Mouse (Mus musculus): Measurements from ENCODE around the gene Pomt2. TPM values are rescaled to one million over a fixed set of nuclear protein-coding genes. Genes with fewer than 3 reads are reported as not detected.
"Not testable (repeated sequence)": the region's sequence is repeated elsewhere in the genome, so short reads cannot be mapped to it uniquely, and the experiment has no call there.

The Pomt2 gene
- polyA plus RNA-seq, 2 experiments: 2.6 to 3.9 TPM

DNA sequence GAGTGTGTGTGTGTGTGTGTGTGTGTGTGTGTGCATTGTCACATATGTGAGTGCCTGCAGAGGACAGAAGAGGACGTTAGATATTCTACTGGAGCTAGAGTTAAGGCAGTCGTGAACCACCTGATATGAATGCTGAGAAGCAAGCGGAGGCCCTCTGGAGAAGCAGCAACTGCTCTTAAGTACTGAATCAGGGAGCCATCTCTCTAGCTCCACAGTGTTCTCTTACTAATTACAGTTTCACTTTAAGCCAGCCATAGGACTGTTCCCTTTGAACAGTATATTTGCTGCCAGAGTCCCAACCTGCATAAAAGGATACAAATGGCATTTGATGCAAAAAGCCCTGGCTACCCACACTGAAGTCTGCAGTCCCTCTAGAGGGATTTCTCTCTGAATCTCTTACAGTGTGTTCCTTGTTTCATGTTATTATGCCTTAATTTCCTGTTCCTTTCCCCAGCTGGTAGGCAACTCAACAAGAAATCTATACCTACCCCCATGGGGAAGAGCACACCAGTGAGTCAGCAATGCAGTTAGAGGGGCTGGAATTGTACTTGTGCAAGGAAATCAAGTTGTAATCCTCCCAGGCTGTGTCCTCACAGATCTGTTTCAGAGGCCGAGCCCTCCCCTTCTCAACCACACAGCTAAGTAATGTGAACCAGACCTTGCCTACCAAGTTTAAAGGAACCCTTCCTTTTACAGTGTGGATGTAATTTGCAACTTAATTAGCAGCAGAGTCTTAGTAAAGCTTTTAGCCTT is 27.6 kb upstream of the Pomt2 start:
- Histone ChIP-seq H3K9me3 (ENCODE audit: control insufficient read depth, low read length) (no peaks in the 10 kb centered on the region), H3K4me1 (replicated peaks; ENCODE audit: control insufficient read depth in 2 of 2, insufficient read depth in 2 of 2, low read length in 1 of 2) (no peaks in the 10 kb centered on the region), H3K27ac (no peak overlapping the region), H3K4me3 (ENCODE audit: insufficient read depth in 1 of 2, low read depth in 2 of 2, low read length in 2 of 2) (no peak overlapping the region), H3K4me2 (ENCODE audit: low read depth) (no peak overlapping the region), H3K36me3 (replicated peaks; ENCODE audit: control insufficient read depth, insufficient read depth, low read depth) (no peaks in the 10 kb centered on the region), H3K27me3 (ENCODE audit: control insufficient read depth, insufficient read depth, low read length) (no peaks in the 10 kb centered on the region), H3K9ac (replicated peaks) (no peak overlapping the region)
- TF ChIP-seq CTCF (IDR thresholded peaks at IDR 0.05; ENCODE audit: low read depth) (no peak), EP300 (IDR thresholded peaks at IDR 0.05; ENCODE audit: low read depth) (no peak)
- no peak for DNase-seq (ENCODE audit: low read depth in 3 of 3, low spot score in 3 of 3)
- WGBS (ENCODE audit: insufficient replicate concordance): 58% methylated on average over 4 of the region's 4 CpGs
- ATAC-seq (ENCODE audit: insufficient read depth): no peak

DNA sequence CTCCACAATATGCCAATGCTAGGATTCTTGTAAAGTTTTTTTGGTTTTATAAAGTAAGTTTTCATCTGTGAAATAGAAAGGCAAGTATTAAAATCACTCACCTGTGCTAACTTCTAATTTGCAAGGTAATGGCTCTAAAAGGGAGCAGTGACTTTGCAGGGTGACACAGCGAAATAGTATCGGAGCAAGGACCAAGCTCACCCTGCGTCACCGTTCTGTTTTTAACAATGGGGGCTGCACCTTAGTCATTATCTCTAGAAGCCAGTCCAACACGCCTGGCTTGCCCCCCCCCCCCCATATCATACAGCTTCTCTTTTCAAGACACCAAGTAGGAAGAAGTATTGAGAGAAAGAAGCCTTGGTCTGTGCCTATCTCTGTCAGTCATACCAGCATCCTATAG is 13.0 kb upstream of the Pomt2 start:
- Histone ChIP-seq H3K4me2 (ENCODE audit: low read depth) (no peak overlapping the region; the same call in 1 of the 2 replicates), H3K36me3 (replicated peaks; ENCODE audit: control insufficient read depth, insufficient read depth, low read depth) (no peaks in the 10 kb centered on the region; the same call in 1 of the 2 replicates), H3K4me1 (replicated peaks; ENCODE audit: control insufficient read depth in 2 of 2, insufficient read depth in 2 of 2, low read length in 1 of 2) (peaks cover 2 to 29% of the 10 kb centered on the region in 2 experiments; a peak in 3 of 4 replicates), H3K9ac (replicated peaks) (no peak overlapping the region), H3K4me3 (ENCODE audit: insufficient read depth in 1 of 2, low read depth in 2 of 2, low read length in 2 of 2) (no peak overlapping the region), H3K9me3 (ENCODE audit: control insufficient read depth, low read length) (no peaks in the 10 kb centered on the region), H3K27me3 (ENCODE audit: control insufficient read depth, insufficient read depth, low read length) (no peaks in the 10 kb centered on the region), H3K27ac (no peak overlapping the region; the same call in 1 of the 2 replicates)
- peak; percentile 48; the same call in 1 of the 2 replicates for TF ChIP-seq EP300 (IDR thresholded peaks at IDR 0.05; ENCODE audit: low read depth)
- no peak for TF ChIP-seq CTCF (IDR thresholded peaks at IDR 0.05; ENCODE audit: low read depth)
- WGBS (ENCODE audit: insufficient replicate concordance): 19% methylated on average over 5 of the region's 5 CpGs
- DNase-seq (ENCODE audit: low read depth in 3 of 3, low spot score in 3 of 3) (peak in 1 of 3 experiments; percentile 33), ATAC-seq (ENCODE audit: insufficient read depth) (peak; percentile 68)

DNA sequence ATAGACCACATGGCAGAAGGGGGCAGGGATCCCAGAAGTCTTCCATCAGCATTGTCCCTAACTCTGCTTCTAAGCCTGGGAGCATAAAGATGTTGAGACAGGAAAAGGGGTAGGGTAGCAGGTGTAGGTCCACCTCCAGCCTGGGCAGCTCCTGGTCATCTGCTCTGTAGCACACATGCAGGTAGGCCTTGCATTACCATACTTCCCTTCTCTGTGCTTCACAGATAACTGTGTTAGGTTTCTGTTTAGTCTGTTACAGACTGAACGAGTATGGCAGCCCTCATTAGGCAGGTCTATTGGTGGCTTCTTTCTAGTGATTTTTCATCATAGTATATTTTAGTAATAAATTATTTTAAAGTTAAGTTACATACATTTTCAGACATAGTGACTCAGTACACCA is 12.5 kb upstream of the Pomt2 start:
- Histone ChIP-seq H3K36me3 (replicated peaks; ENCODE audit: control insufficient read depth, insufficient read depth, low read depth) (no peaks in the 10 kb centered on the region; the same call in 1 of the 2 replicates), H3K27ac (no peak overlapping the region), H3K9me3 (ENCODE audit: control insufficient read depth, low read length) (no peaks in the 10 kb centered on the region), H3K4me1 (replicated peaks; ENCODE audit: control insufficient read depth in 2 of 2, insufficient read depth in 2 of 2, low read length in 1 of 2) (peaks cover 2 to 29% of the 10 kb centered on the region in 2 experiments; a peak in 3 of 4 replicates), H3K27me3 (ENCODE audit: control insufficient read depth, insufficient read depth, low read length) (no peaks in the 10 kb centered on the region), H3K4me2 (ENCODE audit: low read depth) (no peak overlapping the region), H3K9ac (replicated peaks) (no peak overlapping the region), H3K4me3 (ENCODE audit: insufficient read depth in 1 of 2, low read depth in 2 of 2, low read length in 2 of 2) (no peak overlapping the region)
- WGBS (ENCODE audit: insufficient replicate concordance): 39% methylated on average over 1 of the region's 1 CpGs
- TF ChIP-seq CTCF (IDR thresholded peaks at IDR 0.05; ENCODE audit: low read depth) (no peak), EP300 (IDR thresholded peaks at IDR 0.05; ENCODE audit: low read depth) (no peak)
- no peak for DNase-seq (ENCODE audit: low read depth in 3 of 3, low spot score in 3 of 3)
- no peak for ATAC-seq (ENCODE audit: insufficient read depth)

DNA sequence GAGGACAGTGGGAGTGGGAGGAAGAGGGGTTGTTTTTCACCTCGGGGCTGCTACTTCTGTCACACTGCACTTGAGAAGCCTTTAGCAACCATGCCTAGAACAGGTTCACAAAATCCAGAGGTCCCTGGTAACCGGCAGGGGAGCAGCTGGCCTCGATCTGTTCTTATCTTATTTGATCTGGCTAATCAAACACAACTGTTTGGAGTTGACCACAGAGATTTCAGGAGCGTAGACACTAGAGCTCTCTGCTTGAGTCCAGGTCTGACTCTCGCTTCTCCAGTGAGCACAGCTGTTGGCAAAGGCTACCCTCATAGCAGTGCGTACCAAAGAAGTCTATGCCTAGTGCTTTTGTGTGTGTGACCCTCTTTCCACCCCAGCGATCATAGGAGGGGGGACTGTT is 10.3 kb upstream of the Pomt2 start:
- Histone ChIP-seq H3K27me3 (ENCODE audit: control insufficient read depth, insufficient read depth, low read length) (no peaks in the 10 kb centered on the region), H3K27ac (no peak overlapping the region), H3K36me3 (replicated peaks; ENCODE audit: control insufficient read depth, insufficient read depth, low read depth) (no peaks in the 10 kb centered on the region; the same call in 1 of the 2 replicates), H3K4me2 (ENCODE audit: low read depth) (peak overlapping the region; percentile 42), H3K9me3 (ENCODE audit: control insufficient read depth, low read length) (no peaks in the 10 kb centered on the region), H3K4me3 (ENCODE audit: insufficient read depth in 1 of 2, low read depth in 2 of 2, low read length in 2 of 2) (peak overlapping the region; percentile 15 to 54; a peak in 3 of 4 replicates), H3K9ac (replicated peaks) (no peak overlapping the region), H3K4me1 (replicated peaks; ENCODE audit: control insufficient read depth in 2 of 2, insufficient read depth in 2 of 2, low read length in 1 of 2) (peaks cover 2 to 24% of the 10 kb centered on the region in 2 experiments; a peak in 3 of 4 replicates)
- DNase-seq (ENCODE audit: low read depth in 3 of 3, low spot score in 3 of 3) (no peak), ATAC-seq (ENCODE audit: insufficient read depth) (peak; percentile 34; the same call in 1 of the 2 replicates)
- WGBS (ENCODE audit: insufficient replicate concordance): 59% methylated on average over 7 of the region's 7 CpGs
- no peak for TF ChIP-seq CTCF (IDR thresholded peaks at IDR 0.05; ENCODE audit: low read depth)
- no peak for TF ChIP-seq EP300 (IDR thresholded peaks at IDR 0.05; ENCODE audit: low read depth)

DNA sequence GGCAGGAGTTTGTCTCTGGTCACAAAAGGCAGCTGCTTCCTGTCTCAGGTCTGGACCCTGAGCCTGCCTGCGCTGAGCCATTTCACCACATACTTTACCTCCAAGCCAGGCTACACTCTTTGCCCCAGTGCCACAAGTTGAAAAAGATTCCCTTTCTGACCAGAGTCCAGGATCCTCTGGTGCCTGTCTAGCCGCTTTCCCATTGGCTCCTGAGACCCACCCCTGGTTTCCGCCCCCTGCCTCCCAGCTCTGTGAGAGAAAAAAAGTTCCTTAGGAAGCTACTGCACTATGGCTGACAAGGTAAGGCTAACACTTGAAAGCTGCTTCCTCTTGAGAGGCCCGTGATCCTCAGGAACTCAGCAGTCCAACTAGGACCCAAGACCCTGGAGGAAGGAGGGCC is 9.6 kb upstream of the Pomt2 start:
- H3K27ac ChIP-seq: peak overlapping the region; percentile 63
- 44% methylated on average over 4 of the region's 4 CpGs for WGBS (ENCODE audit: insufficient replicate concordance)
- ATAC-seq (ENCODE audit: insufficient read depth) (peak; percentile 54), DNase-seq (ENCODE audit: low read depth in 3 of 3, low spot score in 3 of 3) (peak in 1 of 3 experiments; percentile 33)
- peak overlapping the region; percentile 33 to 54 for H3K4me3 ChIP-seq (ENCODE audit: insufficient read depth in 1 of 2, low read depth in 2 of 2, low read length in 2 of 2)
- H3K4me1 ChIP-seq (replicated peaks; ENCODE audit: control insufficient read depth in 2 of 2, insufficient read depth in 2 of 2, low read length in 1 of 2): peaks cover 2 to 16% of the 10 kb centered on the region in 2 experiments; a peak in 3 of 4 replicates
- H3K36me3 ChIP-seq (replicated peaks; ENCODE audit: control insufficient read depth, insufficient read depth, low read depth): no peaks in the 10 kb centered on the region
- no peak for TF ChIP-seq CTCF (IDR thresholded peaks at IDR 0.05; ENCODE audit: low read depth)
- TF ChIP-seq EP300 (IDR thresholded peaks at IDR 0.05; ENCODE audit: low read depth): peak; percentile 34; the same call in 1 of the 2 replicates
- H3K27me3 ChIP-seq (ENCODE audit: control insufficient read depth, insufficient read depth, low read length): no peaks in the 10 kb centered on the region
- no peak overlapping the region for H3K9ac ChIP-seq (replicated peaks)
- H3K9me3 ChIP-seq (ENCODE audit: control insufficient read depth, low read length): no peaks in the 10 kb centered on the region
- H3K4me2 ChIP-seq (ENCODE audit: low read depth): no peak overlapping the region

DNA sequence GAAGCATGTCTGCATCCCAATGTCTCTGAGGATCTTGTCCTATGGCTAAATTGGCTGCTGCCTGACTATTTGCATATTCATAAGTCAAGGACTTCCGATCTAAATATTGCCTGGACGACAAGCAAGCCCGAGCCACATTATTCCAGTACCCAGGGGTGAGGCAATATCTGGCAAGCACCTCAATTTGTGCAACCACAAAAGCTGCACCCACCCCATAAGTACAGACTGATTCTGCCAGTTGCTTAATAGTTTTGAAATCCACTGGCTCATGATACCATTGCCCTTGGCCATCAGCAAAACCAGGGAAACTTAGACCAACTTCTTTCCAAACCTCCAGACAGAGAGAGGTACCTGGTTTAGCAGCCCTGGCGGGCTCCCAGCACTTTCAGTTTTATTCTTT is 6.7 kb upstream of the Pomt2 start:
- H3K4me1 ChIP-seq (replicated peaks; ENCODE audit: control insufficient read depth in 2 of 2, insufficient read depth in 2 of 2, low read length in 1 of 2); H3K9ac ChIP-seq (replicated peaks); H3K9me3 ChIP-seq (ENCODE audit: control insufficient read depth, low read length); H3K4me2 ChIP-seq (ENCODE audit: low read depth); ATAC-seq (ENCODE audit: insufficient read depth); H3K27me3 ChIP-seq (ENCODE audit: control insufficient read depth, insufficient read depth, low read length); H3K4me3 ChIP-seq (ENCODE audit: insufficient read depth in 1 of 2, low read depth in 2 of 2, low read length in 2 of 2); DNase-seq (ENCODE audit: low read depth in 3 of 3, low spot score in 3 of 3); H3K27ac ChIP-seq; H3K36me3 ChIP-seq (replicated peaks; ENCODE audit: control insufficient read depth, insufficient read depth, low read depth): not testable (repeated sequence)
- 80% methylated on average over 4 of the region's 4 CpGs for WGBS (ENCODE audit: insufficient replicate concordance)

Measured in liver, embryonic 14.5 days (tissue).